Mouse (Mus musculus) kidney, postnatal 0 days (tissue): ENCODE measurements around the gene Mthfd1l. TPM values are rescaled to one million over a fixed set of nuclear protein-coding genes. Genes with fewer than 3 reads are reported as not detected.

Experiments
- ATAC-seq: fragments of 200-750 bp; cut with Nextera tagmentation; replicated peaks from 2 replicates; pipeline ENCODE4 v1.8.0; 2017; ENCODE audit warnings: low read depth, moderate number of reproducible peaks, moderate TSS enrichment, moderate library complexity; ENCODE audit not compliant: low FRiP score
- DNase-seq: peaks from one replicate; pipeline ENCODE4 v3.0.0-alpha.2; 2016; ENCODE audit warnings: low spot score
- H3K27ac ChIP-seq: fragments of 300-500 bp; sonication (generic); 2 replicates; pipeline ENCODE4 v1.5.1; 2014; ENCODE audit warnings: mild to moderate bottlenecking
- H3K27me3 ChIP-seq: fragments of 300-500 bp; sonication (generic); 2 replicates; pipeline ENCODE4 v1.6.1; 2014; ENCODE audit warnings: low read length, mixed read lengths; ENCODE audit not compliant: insufficient read depth
- H3K36me3 ChIP-seq: fragments of 300-500 bp; sonication (generic); 2 replicates; pipeline ENCODE4 v1.6.1; 2014; ENCODE audit warnings: low read length, mixed read lengths; ENCODE audit not compliant: insufficient read depth
- H3K4me1 ChIP-seq: fragments of 300-500 bp; sonication (generic); replicated peaks from 2 replicates; pipeline ENCODE4 v1.6.1; 2014; ENCODE audit warnings: antibody characterized with exemption, low read length, mixed read lengths; ENCODE audit not compliant: insufficient read depth
- H3K4me2 ChIP-seq: fragments of 300-500 bp; sonication (generic); 2 replicates; pipeline ENCODE4 v1.6.1; 2014; ENCODE audit warnings: mild to moderate bottlenecking, low read length, moderate library complexity, mixed read lengths
- H3K4me3 ChIP-seq: fragments of 300-500 bp; sonication (generic); replicated peaks from 2 replicates; pipeline ENCODE4 v1.5.1; 2014; ENCODE audit warnings: low read depth, low read length
- H3K9ac ChIP-seq: fragments of 300-500 bp; sonication (generic); 2 replicates; pipeline ENCODE4 v1.6.1; 2014; ENCODE audit warnings: low read depth, low read length
- H3K9me3 ChIP-seq: fragments of 300-500 bp; sonication (generic); replicated peaks from 2 replicates; pipeline ENCODE4 v1.6.1; 2016; ENCODE audit warnings: low read length, inconsistent platforms, mixed read lengths
- CTCF ChIP-seq: IDR thresholded peaks from 2 replicates; pipeline ENCODE4 v1.5.1; 2016; ENCODE audit warnings: antibody characterized with exemption, low read depth, mild to moderate bottlenecking, moderate library complexity
- WGBS: fragments of 180-500 bp; shearing (Covaris S2); extraction: QIAGEN DNeasy Blood & Tissue Kit; methylation state at CpG from one replicate; pipeline ENCODE4 v1.1.7; 2014; 5-methylcytosine and 5-hydroxymethylcytosine counted together
- polyA plus RNA-seq: library from polyadenylated mRNA; unstranded; fragments of >200 nt; fragmentation: Nextera tagmentation; extraction: Ambion mirVana; gene quantifications from 2 replicates; pipeline ENCODE4 v1.2.1, GENCODE M21; 2015

Mthfd1l gene
- polyA plus RNA-seq, 1 experiment from 2014 or later = 9.1 TPM

DNA sequence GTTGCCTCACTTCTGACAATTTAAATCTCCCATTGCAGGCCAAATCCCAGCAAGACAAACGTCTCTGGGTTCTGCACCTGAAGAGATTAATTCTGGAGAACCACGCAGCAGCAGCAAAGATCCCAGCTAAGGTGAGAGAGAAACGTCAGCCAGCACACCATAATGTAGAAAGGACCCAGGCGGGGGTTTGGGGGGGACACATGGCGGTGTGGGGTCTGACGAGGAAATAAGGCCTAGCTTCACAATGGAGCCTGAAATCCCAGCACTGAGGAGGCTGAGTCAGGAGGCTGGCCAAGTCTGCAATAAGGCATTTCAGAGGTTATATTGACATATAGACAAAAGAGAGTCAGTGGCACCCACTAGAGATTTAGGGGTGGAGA is 32.3 kb upstream of the Mthfd1l start:
- 88% methylated on average over 6 of the region's 6 CpGs for WGBS
- ATAC-seq = no peak

GRCm38 (mm10) chr10:3941054-3941757 is 31.7 kb upstream of the Mthfd1l start:
- peak; percentile 81 for ATAC-seq
- Histone ChIP-seq H3K4me2 (no peak overlapping the region), H3K9ac (no peak overlapping the region), H3K4me1 (0 out of 2 replicates have a peak, but pooled peaks cover 4% of the 10 kb centered on the region), H3K27me3 (no peaks in the 10 kb centered on the region), H3K9me3 (no peaks in the 10 kb centered on the region), H3K36me3 (peaks cover 8% of the 10 kb centered on the region; the same call in 1 of the 2 replicates), H3K27ac (peak overlapping the region; percentile 64), H3K4me3 (no peak overlapping the region)
- peak; percentile 60 for DNase-seq
- no peak for TF ChIP-seq CTCF
- 28% methylated on average over 11 of the region's 11 CpGs for WGBS

More for the DNA sequence above, 32.3 kb upstream of the Mthfd1l start:
- no peaks in the 10 kb centered on the region for H3K9me3 ChIP-seq
- H3K27ac ChIP-seq = peak overlapping the region; percentile 64; the same call in 1 of the 2 replicates
- DNase-seq = no peak
- no peak overlapping the region for H3K4me2 ChIP-seq
- TF ChIP-seq CTCF = no peak
- H3K4me3 ChIP-seq = no peak overlapping the region
- H3K27me3 ChIP-seq = no peaks in the 10 kb centered on the region
- 0 out of 2 replicates have a peak, but pooled peaks cover 4% of the 10 kb centered on the region for H3K4me1 ChIP-seq
- H3K36me3 ChIP-seq = peaks cover 8% of the 10 kb centered on the region; the same call in 1 of the 2 replicates
- no peak overlapping the region for H3K9ac ChIP-seq

DNA sequence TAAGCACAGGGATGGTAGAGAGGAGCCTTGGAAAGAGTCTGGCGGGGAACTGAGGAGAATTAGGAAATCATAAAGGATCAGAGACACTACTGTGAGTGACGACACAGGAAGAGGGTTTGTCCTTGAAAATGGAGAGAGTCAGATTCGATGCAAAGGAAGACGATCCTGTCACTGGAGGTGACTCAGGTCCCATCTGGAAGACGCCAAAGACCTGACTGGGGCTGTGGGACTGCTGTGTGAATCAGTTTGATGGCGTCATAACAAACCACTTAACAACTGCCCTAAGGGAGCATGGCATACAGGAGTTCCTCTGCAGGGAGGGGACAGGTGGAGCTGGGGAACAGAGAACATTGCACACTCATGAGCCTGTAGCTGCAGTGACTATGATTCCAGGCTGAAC is 30.6 kb upstream of the Mthfd1l start:
- TF ChIP-seq CTCF = no peak
- no peak overlapping the region for H3K4me2 ChIP-seq
- no peaks in the 10 kb centered on the region for H3K27me3 ChIP-seq
- no peak for DNase-seq
- 0 out of 2 replicates have a peak, but pooled peaks cover 4% of the 10 kb centered on the region for H3K4me1 ChIP-seq
- no peaks in the 10 kb centered on the region for H3K9me3 ChIP-seq
- whole genome bisulfite sequencing = 54% methylated on average over 6 of the region's 6 CpGs
- peaks cover 8% of the 10 kb centered on the region; the same call in 1 of the 2 replicates for H3K36me3 ChIP-seq
- H3K4me3 ChIP-seq = no peak overlapping the region
- H3K27ac ChIP-seq = no peak overlapping the region
- ATAC-seq = no peak
- H3K9ac ChIP-seq = no peak overlapping the region

- no peak overlapping the region for H3K27ac ChIP-seq
- H3K27me3 ChIP-seq = no peaks in the 10 kb centered on the region
- H3K9ac ChIP-seq = no peak overlapping the region
- 0 out of 2 replicates have a peak, but pooled peaks cover 4% of the 10 kb centered on the region for H3K4me1 ChIP-seq
- 27% methylated on average over 10 of the region's 10 CpGs for WGBS
- peak; percentile 95 for TF ChIP-seq CTCF
- peaks cover 13% of the 10 kb centered on the region; the same call in 1 of the 2 replicates for H3K36me3 ChIP-seq
- H3K9me3 ChIP-seq = no peaks in the 10 kb centered on the region
- ATAC-seq = no peak
- H3K4me3 ChIP-seq = no peak overlapping the region
- DNase-seq = peak; percentile 88
- no peak overlapping the region for H3K4me2 ChIP-seq
Observed at GRCm38 (mm10) chr10:3943492-3944395, 29.2 kb upstream of the Mthfd1l start.

GRCm38 (mm10) chr10:3946871-3947270 is 26.0 kb upstream of the Mthfd1l start:
- no peaks in the 10 kb centered on the region for H3K27me3 ChIP-seq
- no peak for TF ChIP-seq CTCF
- no peaks in the 10 kb centered on the region for H3K9me3 ChIP-seq
- H3K4me2 ChIP-seq = no peak overlapping the region
- no peak overlapping the region for H3K9ac ChIP-seq
- no peak for ATAC-seq
- H3K27ac ChIP-seq = no peak overlapping the region
- H3K36me3 ChIP-seq = 0 out of 2 replicates have a peak, but pooled peaks cover 13% of the 10 kb centered on the region
- DNase-seq = no peak
- H3K4me1 ChIP-seq = no peaks in the 10 kb centered on the region
- 92% methylated on average over 17 of the region's 17 CpGs for WGBS
- no peak overlapping the region for H3K4me3 ChIP-seq

DNA sequence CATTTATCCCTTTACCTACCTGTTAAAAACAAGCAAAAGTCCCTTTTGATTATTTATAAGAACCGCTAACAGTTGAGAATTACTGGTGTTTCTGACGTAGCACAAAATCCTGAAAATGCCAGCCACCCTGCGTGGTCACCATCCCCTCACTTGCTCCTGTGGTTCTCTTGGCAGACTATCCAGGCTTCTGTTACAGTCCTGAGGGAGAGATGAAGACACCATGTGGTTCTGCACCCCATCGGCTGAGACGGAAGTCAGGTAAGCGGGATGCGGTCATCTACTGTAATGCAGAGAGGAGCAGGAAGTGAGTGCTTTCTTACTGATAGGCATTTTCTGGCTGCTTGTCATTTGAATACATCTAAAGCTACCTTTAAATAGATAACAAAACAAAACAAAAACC is 25.6 kb upstream of the Mthfd1l start:
- no peaks in the 10 kb centered on the region for H3K9me3 ChIP-seq
- H3K4me3 ChIP-seq = no peak overlapping the region
- no peak overlapping the region for H3K27ac ChIP-seq
- 0 out of 2 replicates have a peak, but pooled peaks cover 13% of the 10 kb centered on the region for H3K36me3 ChIP-seq
- no peak for ATAC-seq
- H3K4me1 ChIP-seq = no peaks in the 10 kb centered on the region
- no peak overlapping the region for H3K4me2 ChIP-seq
- no peak for TF ChIP-seq CTCF
- no peak overlapping the region for H3K9ac ChIP-seq
- no peak for DNase-seq
- WGBS = 96% methylated on average over 7 of the region's 7 CpGs
- no peaks in the 10 kb centered on the region for H3K27me3 ChIP-seq
